Mouse (Mus musculus): Measurements from ENCODE around the gene Acsl4. TPM values are rescaled to one million over a fixed set of nuclear protein-coding genes. Genes with fewer than 3 reads are reported as not detected.
A peak's percentile ranks its signal among the peaks of the same experiment; 100 is the strongest.

Acsl4 gene
- polyA plus RNA-seq, 1 experiment from 2014 or later = 12.5 TPM

DNA sequence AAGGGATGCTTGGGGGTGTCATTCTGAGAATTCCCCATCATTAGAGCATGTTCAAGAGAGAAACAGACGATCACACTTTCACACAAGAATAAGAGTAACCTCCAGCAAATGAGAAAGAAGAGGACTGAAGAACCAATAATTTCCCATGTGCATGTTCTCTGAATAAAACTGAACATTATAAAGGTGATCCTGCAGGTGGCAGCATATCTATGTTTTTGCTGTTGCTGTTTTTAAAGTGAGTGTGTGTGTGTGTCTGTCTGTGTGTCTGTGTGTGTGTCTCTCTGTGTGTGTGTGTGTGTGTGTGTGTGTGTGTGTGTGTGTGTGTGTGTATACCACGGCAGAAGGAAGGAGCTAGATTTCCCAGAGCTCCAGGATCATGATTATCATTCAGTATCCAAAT is 64.6 kb downstream of the Acsl4 start:
- no peaks in the 10 kb centered on the region for H3K9me3 ChIP-seq (replicated peaks)
- WGBS = 94% methylated on average over 2 of the region's 2 CpGs
- no peak overlapping the region for H3K27ac ChIP-seq
- no peak overlapping the region for H3K4me3 ChIP-seq
- peaks cover 27% of the 10 kb centered on the region for H3K27me3 ChIP-seq (ENCODE audit: low read depth, poor library complexity, severe bottlenecking)
- DNase-seq (ENCODE audit: low spot score) = no peak
- H3K4me1 ChIP-seq = no peaks in the 10 kb centered on the region
- 0 out of 2 replicates have a peak, but pooled peaks cover 4% of the 10 kb centered on the region for H3K36me3 ChIP-seq

GRCm38 (mm10) chrX:142316106-142316505 is 74.2 kb downstream of the Acsl4 start:
- no peak overlapping the region for H3K4me3 ChIP-seq
- H3K27me3 ChIP-seq (ENCODE audit: low read depth, poor library complexity, severe bottlenecking) = peaks cover 73% of the 10 kb centered on the region; the same call in 1 of the 2 replicates
- WGBS = 67% methylated on average over 9 of the region's 9 CpGs
- no peak overlapping the region for H3K27ac ChIP-seq
- H3K4me1 ChIP-seq = no peaks in the 10 kb centered on the region
- no peaks in the 10 kb centered on the region for H3K9me3 ChIP-seq (replicated peaks)
- no peaks in the 10 kb centered on the region for H3K36me3 ChIP-seq
- DNase-seq (ENCODE audit: low spot score) = no peak

DNA sequence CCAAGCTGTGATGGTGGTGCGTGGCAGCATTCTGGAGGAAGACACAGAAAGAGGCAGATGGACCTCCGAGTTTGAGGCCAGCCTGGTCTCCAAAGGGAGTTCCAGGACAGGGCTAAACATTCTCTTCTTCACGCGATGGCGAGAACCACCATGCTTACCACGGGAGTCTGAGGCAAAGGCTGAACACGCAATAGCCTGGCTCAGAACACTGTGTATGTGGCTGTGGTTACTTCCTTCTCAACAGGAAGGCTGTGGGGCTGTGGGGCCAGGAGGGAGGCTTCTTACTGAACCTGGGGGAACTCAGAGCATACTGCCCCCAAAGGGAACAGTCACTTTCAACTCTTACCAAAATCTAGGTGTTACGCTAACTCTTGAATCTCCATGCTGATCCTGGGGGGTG is 75.1 kb downstream of the Acsl4 start:
- peaks cover 77% of the 10 kb centered on the region; the same call in 1 of the 2 replicates for H3K27me3 ChIP-seq (ENCODE audit: low read depth, poor library complexity, severe bottlenecking)
- DNase-seq (ENCODE audit: low spot score) = no peak
- no peak overlapping the region for H3K4me3 ChIP-seq
- WGBS = 84% methylated on average over 8 of the region's 8 CpGs
- H3K4me1 ChIP-seq = no peaks in the 10 kb centered on the region
- no peaks in the 10 kb centered on the region for H3K36me3 ChIP-seq
- no peaks in the 10 kb centered on the region for H3K9me3 ChIP-seq (replicated peaks)
- H3K27ac ChIP-seq = no peak overlapping the region

DNA sequence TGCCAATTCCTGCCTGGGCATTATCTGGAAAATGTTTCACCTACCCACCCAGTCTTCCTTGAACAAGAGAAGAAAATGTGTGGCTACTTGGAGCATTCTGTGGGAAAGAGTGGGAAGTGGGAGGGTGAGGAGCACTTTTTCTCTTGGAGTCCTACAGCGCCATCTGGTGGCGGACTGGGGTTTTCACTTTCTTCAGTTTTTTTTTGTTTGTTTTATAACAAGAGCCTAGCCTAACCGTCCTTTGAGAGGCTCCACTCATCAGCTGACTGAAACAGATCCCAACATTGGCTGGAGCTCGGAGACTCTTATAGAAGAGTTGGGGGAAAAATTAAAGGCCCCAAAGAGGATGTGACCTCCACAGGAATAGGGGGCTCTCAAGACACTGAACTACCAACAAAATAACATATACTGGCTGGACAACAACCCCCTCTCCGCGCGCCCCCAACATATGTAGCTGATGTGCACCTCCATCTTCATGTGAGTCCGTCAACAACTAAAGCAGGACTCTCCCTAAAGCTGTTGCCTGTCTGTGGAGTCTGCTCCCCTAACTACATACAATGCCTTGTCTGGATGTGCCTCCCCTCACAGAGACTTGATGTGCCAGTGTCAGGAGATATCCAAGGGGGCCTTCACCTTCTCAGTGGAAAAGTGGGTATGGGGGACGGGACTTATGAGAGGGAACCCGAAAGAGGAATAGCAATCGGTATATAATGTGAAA is 75.9 kb downstream of the Acsl4 start:
- peaks cover 79% of the 10 kb centered on the region for H3K27me3 ChIP-seq (ENCODE audit: low read depth, poor library complexity, severe bottlenecking)
- no peaks in the 10 kb centered on the region for H3K4me1 ChIP-seq
- no peak overlapping the region for H3K27ac ChIP-seq
- H3K9me3 ChIP-seq (replicated peaks) = no peaks in the 10 kb centered on the region
- no peaks in the 10 kb centered on the region for H3K36me3 ChIP-seq
- no peak overlapping the region for H3K4me3 ChIP-seq
- DNase-seq (ENCODE audit: low spot score) = peak; percentile 74
- 54% methylated on average over 11 of the region's 11 CpGs for WGBS

DNA sequence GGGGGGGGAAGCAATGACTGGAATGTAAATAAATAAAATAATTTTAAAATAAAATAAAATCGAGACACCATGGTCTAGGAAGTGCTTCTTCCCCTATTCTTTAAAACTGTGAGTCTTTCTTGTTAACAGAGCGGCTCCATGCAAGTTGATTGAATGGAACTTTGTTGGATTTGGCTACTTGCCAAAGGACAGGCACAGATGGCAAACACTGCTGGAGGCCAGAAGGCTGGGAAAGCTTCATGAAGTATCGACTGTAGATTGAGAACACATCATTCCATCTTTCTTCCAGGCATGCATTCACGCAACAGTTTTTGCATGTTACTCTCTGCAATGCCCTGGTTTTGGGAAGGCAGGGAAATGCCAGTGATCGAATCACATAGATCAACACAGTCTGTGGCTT is 79.9 kb downstream of the Acsl4 start:
- 80% methylated on average over 5 of the region's 5 CpGs for WGBS

GRCm38 (mm10) chrX:142305869-142306581 is 84.3 kb downstream of the Acsl4 start, which contains the start of gene Kcne1l:
Kcne1l (minus strand) TSS chrX:142306294.
- WGBS = 15% methylated on average over 21 of the region's 33 CpGs
- Histone ChIP-seq H3K27me3 (ENCODE audit: low read depth, poor library complexity, severe bottlenecking) (peaks cover 100% of the 10 kb centered on the region), H3K4me3 (peak within 1 kb of the TSS; percentile 47), H3K36me3 (no peaks in the 10 kb centered on the region), H3K4me1 (peaks cover 11% of the 10 kb centered on the region), H3K9me3 (replicated peaks) (no peaks in the 10 kb centered on the region), H3K27ac (no peak within 1 kb of the TSS; the same call in 1 of the 2 replicates)
- peak; percentile 56 for DNase-seq (ENCODE audit: low spot score)

More for the DNA sequence above, 79.9 kb downstream of the Acsl4 start:
- Histone ChIP-seq H3K27ac (no peak overlapping the region), H3K9me3 (replicated peaks) (no peaks in the 10 kb centered on the region), H3K36me3 (no peaks in the 10 kb centered on the region), H3K4me3 (no peak overlapping the region), H3K4me1 (peaks cover 10% of the 10 kb centered on the region), H3K27me3 (ENCODE audit: low read depth, poor library complexity, severe bottlenecking) (peaks cover 97% of the 10 kb centered on the region)
- DNase-seq (ENCODE audit: low spot score) = no peak

DNA sequence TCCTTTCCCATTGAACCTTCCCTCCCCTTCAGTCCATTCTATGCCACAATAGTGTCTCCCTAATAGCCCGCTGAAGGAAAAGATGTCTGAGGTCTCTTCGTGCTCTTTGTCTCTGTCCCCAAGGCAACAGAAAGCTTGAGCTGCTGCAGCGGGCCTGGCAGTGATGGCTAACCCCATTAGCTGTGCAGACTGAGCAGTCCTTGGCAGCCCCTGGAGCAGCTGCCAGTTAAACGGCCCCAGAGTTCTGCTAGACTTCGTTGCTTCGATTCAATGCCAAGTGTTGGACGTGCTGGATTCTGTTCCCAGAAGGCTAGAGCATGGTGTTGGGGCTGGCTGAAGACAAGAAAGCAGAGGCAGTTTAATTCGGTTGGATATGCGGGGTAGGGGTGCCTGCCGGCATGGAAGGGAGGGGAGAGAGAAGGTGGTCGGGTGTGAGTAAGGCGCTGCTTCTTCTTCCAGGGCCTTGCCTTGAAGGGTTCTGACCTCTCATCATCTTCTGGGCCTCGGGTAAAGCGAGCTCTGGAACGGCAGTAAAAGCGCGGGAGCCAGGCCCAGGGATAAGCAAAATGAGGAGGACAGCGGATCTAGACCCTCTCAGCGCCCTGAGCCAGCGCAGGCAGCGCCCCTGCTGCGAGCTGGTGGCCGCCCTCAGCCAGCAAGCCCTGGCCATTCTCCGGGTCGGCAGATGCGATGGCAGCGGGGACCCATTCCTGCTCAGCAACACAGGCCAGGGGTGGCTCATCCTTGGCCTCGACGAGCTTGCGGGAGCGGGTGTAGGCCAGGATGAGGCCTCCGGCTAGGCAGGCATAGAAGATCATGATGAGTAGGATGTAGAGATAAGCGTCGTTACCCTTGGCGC is 85.1 kb downstream of the Acsl4 start:
- no peaks in the 10 kb centered on the region for H3K9me3 ChIP-seq (replicated peaks)
- peak; percentile 33 for DNase-seq (ENCODE audit: low spot score)
- H3K36me3 ChIP-seq = no peaks in the 10 kb centered on the region
- 32% methylated on average over 35 of the region's 35 CpGs for WGBS
- H3K27ac ChIP-seq = no peak overlapping the region; the same call in 1 of the 2 replicates
- H3K4me1 ChIP-seq = peaks cover 11% of the 10 kb centered on the region
- peaks cover 100% of the 10 kb centered on the region for H3K27me3 ChIP-seq (ENCODE audit: low read depth, poor library complexity, severe bottlenecking)
- H3K4me3 ChIP-seq = peak overlapping the region; percentile 47

DNA sequence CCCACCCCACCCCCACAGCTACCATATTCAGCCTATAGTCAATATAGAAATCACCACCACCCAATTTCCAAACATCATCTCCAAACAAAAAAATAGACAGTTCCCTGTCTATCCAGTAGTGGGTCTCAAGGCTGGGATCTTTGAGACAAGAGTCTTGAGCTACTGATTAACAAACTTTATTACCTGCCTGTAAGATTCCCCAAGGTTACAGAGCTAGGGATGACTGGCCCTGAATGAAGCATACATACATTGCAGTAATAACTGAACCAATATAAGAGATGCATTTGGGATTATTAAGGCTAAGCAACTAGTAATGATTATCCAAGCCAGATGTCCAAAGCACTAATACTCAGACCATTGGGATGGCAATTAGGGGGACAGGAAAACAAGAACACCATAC is 85.7 kb downstream of the Acsl4 start:
- peaks cover 99% of the 10 kb centered on the region for H3K27me3 ChIP-seq (ENCODE audit: low read depth, poor library complexity, severe bottlenecking)
- no peak overlapping the region for H3K4me3 ChIP-seq
- peaks cover 11% of the 10 kb centered on the region for H3K4me1 ChIP-seq
- H3K27ac ChIP-seq = no peak overlapping the region
- DNase-seq (ENCODE audit: low spot score) = no peak
- no peaks in the 10 kb centered on the region for H3K36me3 ChIP-seq
- no peaks in the 10 kb centered on the region for H3K9me3 ChIP-seq (replicated peaks)

GRCm38 (mm10) chrX:142303456-142303855 is 86.9 kb downstream of the Acsl4 start:
- H3K9me3 ChIP-seq (replicated peaks) = no peaks in the 10 kb centered on the region
- no peaks in the 10 kb centered on the region for H3K36me3 ChIP-seq
- 66% methylated on average over 2 of the region's 2 CpGs for WGBS
- H3K27ac ChIP-seq = no peak overlapping the region
- no peak for DNase-seq (ENCODE audit: low spot score)
- peaks cover 11% of the 10 kb centered on the region for H3K4me1 ChIP-seq
- no peak overlapping the region for H3K4me3 ChIP-seq
- H3K27me3 ChIP-seq (ENCODE audit: low read depth, poor library complexity, severe bottlenecking) = peaks cover 88% of the 10 kb centered on the region

DNA sequence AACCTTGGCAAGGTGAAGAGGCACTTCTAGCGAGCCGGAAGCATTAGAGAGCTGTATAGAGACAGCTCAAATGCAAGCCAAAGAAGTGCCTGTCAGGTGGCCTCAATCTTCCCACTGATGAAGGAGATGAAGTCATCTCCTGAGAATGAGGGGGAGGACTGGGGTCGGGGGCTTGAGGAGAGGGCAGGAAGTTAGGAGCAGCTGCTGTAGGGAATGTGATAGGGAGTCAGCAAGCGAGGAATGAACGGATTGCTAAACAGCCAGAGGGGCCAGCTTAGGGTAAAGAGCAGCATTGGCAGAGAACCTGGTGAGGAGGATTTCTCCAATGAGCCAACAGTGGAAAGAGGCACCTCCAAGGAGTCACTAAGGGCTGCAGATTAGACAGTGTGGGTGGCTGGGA is 104.4 kb downstream of the Acsl4 start:
- WGBS = 60% methylated on average over 5 of the region's 5 CpGs
- DNase-seq (ENCODE audit: low spot score) = no peak
- H3K9me3 ChIP-seq (replicated peaks) = no peaks in the 10 kb centered on the region
- peaks cover 84% of the 10 kb centered on the region for H3K27me3 ChIP-seq (ENCODE audit: low read depth, poor library complexity, severe bottlenecking)
- H3K27ac ChIP-seq = no peak overlapping the region
- no peaks in the 10 kb centered on the region for H3K36me3 ChIP-seq
- no peak overlapping the region for H3K4me3 ChIP-seq
- no peaks in the 10 kb centered on the region for H3K4me1 ChIP-seq

- no peak overlapping the region for H3K4me3 ChIP-seq
- peaks cover 84% of the 10 kb centered on the region for H3K27me3 ChIP-seq (ENCODE audit: low read depth, poor library complexity, severe bottlenecking)
- peak; percentile 29 for DNase-seq (ENCODE audit: low spot score)
- H3K36me3 ChIP-seq = no peaks in the 10 kb centered on the region
- H3K27ac ChIP-seq = no peak overlapping the region
- WGBS = 52% methylated on average over 3 of the region's 3 CpGs
- no peaks in the 10 kb centered on the region for H3K9me3 ChIP-seq (replicated peaks)
- H3K4me1 ChIP-seq = no peaks in the 10 kb centered on the region
Measured at GRCm38 (mm10) chrX:142276573-142276972, 113.8 kb downstream of the Acsl4 start.

GRCm38 (mm10) chrX:142276031-142276430 is 114.3 kb downstream of the Acsl4 start:
- DNase-seq (ENCODE audit: low spot score) = no peak
- peaks cover 84% of the 10 kb centered on the region for H3K27me3 ChIP-seq (ENCODE audit: low read depth, poor library complexity, severe bottlenecking)
- 77% methylated on average over 3 of the region's 3 CpGs for WGBS

More at GRCm38 (mm10) chrX:142276031-142276430, 114.3 kb downstream of the Acsl4 start:
- no peak overlapping the region for H3K27ac ChIP-seq
- H3K4me3 ChIP-seq = no peak overlapping the region
- no peaks in the 10 kb centered on the region for H3K4me1 ChIP-seq
- no peaks in the 10 kb centered on the region for H3K9me3 ChIP-seq (replicated peaks)
- H3K36me3 ChIP-seq = no peaks in the 10 kb centered on the region

All from limb, embryonic 10.5 days (tissue).